Mouse (Mus musculus) MEL (cell line): Measurements from ENCODE around the gene Gm29797.

Source experiments
- CTCF ChIP-seq, 3 experiments: IDR thresholded peaks in 2 of 3; conservative IDR thresholded peaks in 1 of 3; 2 replicates each; pipeline ENCODE4 v1.5.1; 2011 to 2012; ENCODE audit warnings: low read length in 3 of 3, low read depth in 2 of 3, mild to moderate bottlenecking in 2 of 3, improper control_type of control experiment in 1 of 3, inconsistent platforms in 1 of 3, mixed read lengths in 1 of 3, moderate library complexity in 1 of 3; ENCODE audit not compliant: control insufficient read depth in 1 of 3, insufficient read depth in 1 of 3, poor library complexity in 1 of 3, severe bottlenecking in 1 of 3
- JUND ChIP-seq: IDR thresholded peaks from 2 replicates; pipeline ENCODE4 v1.6.1; 2011; ENCODE audit warnings: low read depth, mild to moderate bottlenecking, improper control_type of control experiment, low read length
- POLR2A ChIP-seq, 2 experiments: IDR thresholded peaks; 2 replicates each; pipeline ENCODE4 v1.6.1; 2011 to 2012; ENCODE audit warnings: low read length in 2 of 2, mild to moderate bottlenecking in 2 of 2, control low read depth in 1 of 2, improper control_type of control experiment in 1 of 2, low read depth in 1 of 2, moderate library complexity in 1 of 2; ENCODE audit not compliant: control insufficient read depth in 1 of 2, insufficient read depth in 1 of 2, poor library complexity in 1 of 2
- RAD21 ChIP-seq: IDR thresholded peaks from 2 replicates; pipeline ENCODE4 v1.6.1; 2011; ENCODE audit warnings: mild to moderate bottlenecking, low read depth, low read length, improper control_type of control experiment
- ZMIZ1 ChIP-seq: IDR thresholded peaks from 2 replicates; pipeline ENCODE4 v1.6.1; 2012; ENCODE audit warnings: low read depth, mild to moderate bottlenecking, inconsistent platforms, low read length, improper control_type of control experiment, moderate library complexity

- TF ChIP-seq RAD21 = no peak
- TF ChIP-seq CTCF (IDR thresholded peaks at IDR 0.05 in 2 of 3, conservative IDR thresholded peaks at IDR 0.05 in 1 of 3; ENCODE audit: control insufficient read depth in 1 of 3, insufficient read depth in 1 of 3, low read depth in 2 of 3, low read length in 3 of 3, poor library complexity in 1 of 3, severe bottlenecking in 1 of 3) = no peak
- TF ChIP-seq JUND = no peak
- TF ChIP-seq POLR2A (IDR thresholded peaks at IDR 0.05; ENCODE audit: control insufficient read depth in 1 of 2, insufficient read depth in 1 of 2, low read depth in 1 of 2, low read length in 2 of 2, poor library complexity in 1 of 2) = no peak
- TF ChIP-seq ZMIZ1 = no peak
Measured at GRCm38 (mm10) chr2:181653523-181653922, 3.3 kb upstream of the Gm29797 start.
